Mouse (Mus musculus) natural killer cell, adult 2 months (primary cell): ENCODE data around the gene Ipcef1.
"Not testable (repeated sequence)": the region's sequence is repeated elsewhere in the genome, so short reads cannot be mapped to it uniquely, and the experiment has no call there.

ENCODE experiments used
- DNase-seq, 2 experiments: peaks; one replicate each; pipeline ENCODE4 v3.0.0; 2022; ENCODE audit warnings: low spot score in 2 of 2

The Ipcef1 gene

DNA sequence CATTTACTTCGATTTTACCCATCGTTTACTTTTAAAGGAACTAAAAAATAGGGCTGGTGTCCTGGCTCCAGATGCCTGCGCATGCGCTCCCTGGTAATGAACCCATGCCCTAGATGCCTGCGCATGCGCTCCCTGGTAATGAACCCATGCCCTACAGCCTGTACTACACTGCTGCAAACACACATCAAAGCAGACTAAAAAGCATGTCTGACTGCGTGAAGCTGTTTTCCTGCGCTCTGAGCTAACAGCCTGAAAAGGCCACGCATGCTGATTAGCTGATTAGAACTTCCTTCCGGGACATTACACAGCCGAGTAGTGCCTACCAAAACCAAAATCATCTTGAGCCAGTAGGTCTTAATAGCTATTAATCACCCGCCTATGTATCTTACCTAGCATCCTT lies 16.7 kb downstream of the Ipcef1 start:
- DNase-seq: no peak

DNA sequence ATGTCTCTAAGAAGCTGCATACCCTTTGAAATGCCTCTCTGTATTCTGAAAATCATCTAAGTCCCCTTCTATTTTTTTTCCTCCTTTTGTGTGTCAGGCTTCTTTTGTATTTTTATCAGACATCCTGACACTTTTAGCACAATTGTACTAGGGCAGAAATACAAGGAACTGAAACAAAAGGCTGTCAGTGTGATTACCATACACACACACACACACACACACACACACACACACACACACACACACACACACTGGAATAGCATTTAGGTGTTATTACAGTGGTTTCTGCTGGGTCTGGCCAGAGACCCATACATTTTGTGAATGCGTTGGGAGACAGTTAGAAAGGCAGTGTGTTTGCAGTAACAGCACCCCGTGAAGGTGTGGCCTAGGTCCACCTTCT lies 18.8 kb downstream of the Ipcef1 start:
- no peak for DNase-seq

DNA sequence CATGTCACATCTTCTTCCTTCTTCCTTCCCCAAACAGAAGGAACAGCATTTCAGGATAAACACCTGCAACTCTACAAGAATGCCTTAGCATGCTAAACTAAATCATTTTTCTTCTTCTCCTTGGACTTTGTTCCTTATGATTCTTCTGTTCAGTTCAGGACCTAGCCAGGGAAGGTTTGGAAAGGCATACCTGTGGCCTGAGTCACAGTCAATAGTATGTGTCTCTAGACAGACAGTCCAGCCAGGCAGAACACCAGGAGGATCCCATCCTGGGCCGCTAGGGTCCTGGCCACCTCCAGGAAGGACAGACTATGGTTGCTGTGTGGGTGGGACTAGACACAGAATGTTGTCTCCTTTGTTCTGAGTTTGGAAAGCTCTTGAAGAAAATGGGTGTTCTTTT lies 27.2 kb downstream of the Ipcef1 start:
- DNase-seq: no peak

DNA sequence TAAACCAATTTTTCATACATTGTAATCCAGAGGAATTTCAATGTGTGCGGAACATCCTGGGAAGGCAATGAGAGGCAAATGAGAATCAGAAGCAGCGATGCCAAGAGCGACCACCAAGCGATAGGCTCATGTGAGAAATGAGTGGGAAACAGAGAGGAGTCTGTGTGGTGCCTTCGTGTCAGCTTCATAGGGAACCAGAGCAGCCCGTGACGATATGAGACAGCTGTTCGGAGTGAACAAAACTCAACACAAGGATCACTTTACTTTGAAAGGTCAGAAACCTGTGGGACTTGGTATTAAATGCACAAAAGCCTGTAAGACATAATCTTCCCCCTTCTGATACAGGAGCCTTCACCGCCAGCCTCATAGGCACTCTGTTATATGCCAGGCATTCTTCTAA lies 31.7 kb downstream of the Ipcef1 start:
- no peak for DNase-seq

DNA sequence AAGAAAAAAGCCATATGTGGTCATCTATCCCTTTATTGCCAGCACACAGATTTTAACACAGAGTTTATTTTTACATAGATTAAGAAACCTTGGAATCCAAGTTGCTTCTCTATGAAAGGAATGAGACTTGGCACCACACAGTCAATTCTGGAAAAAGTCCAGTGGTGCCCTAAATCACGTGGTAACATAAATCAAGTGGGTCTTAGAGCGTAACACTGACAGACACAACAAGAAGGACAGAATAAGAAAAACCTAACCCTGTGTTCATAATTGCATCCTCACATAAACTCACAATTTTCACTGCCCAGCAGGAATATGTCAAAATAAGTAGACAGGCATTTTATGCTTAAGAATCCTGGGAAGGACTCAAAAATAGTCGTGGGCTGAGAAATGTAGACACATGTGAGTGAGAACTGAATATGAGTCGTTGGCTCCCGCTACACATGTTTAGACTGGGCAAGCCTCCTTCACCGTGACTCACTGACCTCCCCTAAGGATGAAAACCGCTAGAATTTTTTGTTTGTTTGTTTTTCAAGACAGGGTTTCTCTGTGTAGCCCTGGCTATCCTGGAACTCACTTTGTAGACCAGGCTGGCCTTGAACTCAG lies 32.4 kb downstream of the Ipcef1 start:
- DNase-seq: no peak

DNA sequence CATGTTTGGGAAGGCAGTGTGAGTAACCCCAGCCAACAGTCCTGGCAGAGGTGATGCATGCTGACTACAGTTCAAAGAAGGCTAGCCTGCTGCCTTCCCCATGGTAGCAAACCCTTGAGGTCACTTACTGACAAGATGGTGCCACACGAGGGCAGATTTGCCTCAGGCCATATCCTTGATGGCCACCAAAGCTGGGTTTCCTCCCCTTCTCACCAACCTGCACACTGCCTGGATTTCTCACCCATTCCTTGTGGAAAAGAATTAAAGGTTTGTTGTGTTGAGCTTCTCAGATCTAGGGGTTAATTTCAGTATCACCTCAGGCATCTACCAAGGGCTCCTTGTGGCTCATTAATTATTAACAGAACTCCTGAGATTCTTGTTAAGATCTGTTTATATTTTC lies 37.1 kb downstream of the Ipcef1 start:
- DNase-seq: no peak

DNA sequence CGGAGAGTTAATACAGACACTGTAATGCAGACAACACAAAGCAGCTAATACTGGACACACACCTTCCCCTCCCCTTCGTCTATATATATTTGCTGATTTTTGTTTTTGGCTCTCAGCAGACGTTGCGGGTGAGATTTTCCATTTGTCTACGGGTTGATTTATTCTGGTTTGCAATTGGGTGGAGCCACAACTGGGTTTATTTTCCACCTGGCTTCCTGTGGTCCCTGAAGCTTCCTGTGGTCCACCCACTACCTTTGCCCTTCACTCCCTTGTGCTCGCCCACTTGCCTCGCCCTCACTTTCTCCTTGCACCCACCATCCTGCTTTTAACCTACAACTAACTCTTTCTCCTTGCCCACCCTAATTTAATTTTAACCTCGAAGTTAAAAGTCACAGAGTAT lies 41.7 kb downstream of the Ipcef1 start:
- DNase-seq: peak; percentile 2 to 9

DNA sequence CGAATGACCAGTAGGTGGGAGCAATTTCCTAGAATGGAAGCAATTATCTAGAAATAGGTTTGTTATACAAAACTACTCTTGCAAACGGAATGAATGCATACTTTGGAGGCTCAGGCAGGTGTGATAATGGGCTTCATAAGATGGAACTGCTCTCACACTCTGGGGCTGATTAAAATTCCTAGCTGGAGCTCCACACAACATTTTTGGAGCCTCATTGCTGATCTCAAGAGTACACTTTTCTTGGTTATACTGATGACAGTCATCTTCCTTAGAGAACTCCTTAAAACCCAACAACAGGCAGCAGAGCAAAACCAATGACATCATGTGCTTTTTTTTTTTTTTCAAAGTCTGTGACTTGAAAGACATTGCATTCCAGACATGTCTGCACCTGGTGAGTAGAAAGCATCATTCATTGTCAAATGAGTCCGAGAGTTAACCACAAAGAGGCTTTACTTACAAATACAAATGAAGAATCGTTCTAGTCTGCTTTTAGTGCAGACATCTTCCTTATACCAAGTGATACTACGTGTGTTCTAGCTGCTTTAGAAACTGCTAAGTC lies 47.2 kb downstream of the Ipcef1 start:
- DNase-seq: no peak

DNA sequence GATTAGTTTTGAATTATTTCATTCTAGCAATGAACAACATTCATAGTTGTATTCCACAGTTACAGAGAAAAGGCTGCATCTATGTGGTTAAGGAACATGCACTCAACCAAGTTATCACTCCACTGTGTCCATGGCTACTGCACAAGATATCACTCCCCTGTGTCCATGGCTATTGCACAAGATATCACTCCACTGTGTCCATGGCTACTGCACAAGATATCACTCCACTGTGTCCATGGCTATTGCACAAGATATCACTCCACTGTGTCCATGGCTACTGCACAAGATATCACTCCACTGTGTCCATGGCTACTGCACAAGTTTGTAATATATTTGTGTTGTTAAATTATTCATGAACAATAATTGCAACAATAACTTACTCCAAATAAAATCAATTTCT lies 48.4 kb downstream of the Ipcef1 start:
- DNase-seq: not testable (repeated sequence)

DNA sequence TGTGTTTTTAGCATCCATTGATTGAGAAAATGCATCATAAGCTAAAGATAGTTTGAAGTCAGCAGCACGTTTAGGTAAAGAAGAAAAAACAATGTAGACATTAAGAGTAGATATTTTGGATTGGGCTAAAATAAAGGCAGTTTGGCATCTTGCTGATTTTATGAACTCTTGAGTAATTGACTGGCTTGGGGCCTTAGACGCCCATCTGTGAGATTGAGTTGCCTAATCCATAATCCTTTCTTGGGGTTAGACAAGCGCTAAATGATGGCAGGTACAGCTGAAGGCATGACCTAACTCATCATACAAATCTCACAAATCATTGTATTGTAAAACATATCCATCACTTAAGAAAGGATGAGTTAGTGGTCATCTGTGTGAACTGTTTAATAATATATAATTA lies 52.9 kb downstream of the Ipcef1 start:
- no peak for DNase-seq

DNA sequence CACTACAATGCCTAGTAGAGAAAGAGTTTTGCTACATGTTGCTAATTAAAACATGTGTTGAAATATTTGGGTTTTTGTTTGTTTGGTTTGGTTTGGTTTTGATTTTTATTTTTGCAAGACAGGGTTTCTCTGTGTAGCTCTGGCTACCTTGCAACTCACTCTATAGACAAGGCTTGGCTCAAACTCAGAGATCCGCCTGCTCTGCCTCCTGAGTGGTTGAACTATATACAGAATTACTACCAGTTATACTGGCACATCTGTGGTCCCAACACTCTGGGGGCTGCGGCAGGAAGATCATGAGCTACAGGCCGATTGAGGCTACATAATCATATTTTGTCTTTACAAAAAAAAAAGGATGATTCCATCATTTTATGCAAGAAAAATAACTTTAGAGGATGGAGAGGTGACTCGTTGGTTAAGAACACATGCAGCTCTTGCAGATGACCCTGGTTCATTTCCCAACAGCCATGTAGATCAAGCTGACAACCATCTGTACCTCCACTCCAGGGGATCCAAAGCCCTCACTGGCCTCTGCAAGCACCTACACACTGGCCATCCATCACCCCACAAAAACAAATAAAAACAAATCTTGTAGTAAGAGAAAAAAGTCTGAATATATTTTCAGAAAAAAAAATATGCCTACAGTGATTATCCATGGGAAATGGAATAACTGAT lies 53.6 kb downstream of the Ipcef1 start:
- no peak for DNase-seq

DNA sequence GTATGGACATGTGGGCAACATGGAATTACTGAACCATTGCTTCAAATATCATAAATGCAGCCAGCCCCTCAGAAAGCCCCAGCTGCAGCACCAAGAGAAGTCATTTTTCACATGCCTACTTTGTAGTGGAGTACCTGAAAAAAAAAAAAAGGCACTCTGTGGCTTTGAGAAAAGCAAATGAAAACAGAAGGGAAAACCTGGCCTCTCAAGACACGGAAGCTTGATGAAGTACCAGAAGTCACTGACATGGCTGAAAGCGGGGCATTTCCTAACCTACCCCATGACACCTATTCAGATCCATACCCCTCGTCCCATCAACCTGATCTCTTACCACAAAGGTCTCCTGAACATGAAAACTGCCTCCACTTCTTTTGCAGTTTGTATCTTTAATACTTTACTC lies 55.4 kb downstream of the Ipcef1 start:
- no peak for DNase-seq

DNA sequence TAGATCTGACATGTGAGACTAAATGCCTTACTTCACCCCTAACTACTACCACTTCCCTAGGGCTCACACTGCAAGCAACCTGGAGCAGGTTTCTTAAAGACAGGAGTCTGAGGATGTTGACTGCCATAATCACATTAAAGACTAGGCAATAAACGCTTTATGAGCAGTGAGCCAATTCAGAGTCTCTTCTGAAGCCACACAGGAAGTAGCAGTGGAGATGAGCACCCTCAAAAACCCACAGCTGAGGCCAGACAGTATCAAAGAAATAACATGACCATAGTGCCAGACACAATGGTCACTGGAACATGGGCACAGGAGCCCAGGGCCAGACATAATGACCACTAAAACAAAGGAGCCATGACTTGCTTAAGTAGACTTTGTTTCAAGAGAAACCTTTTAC lies 63.7 kb downstream of the Ipcef1 start:
- DNase-seq: peak; percentile 70 to 83

DNA sequence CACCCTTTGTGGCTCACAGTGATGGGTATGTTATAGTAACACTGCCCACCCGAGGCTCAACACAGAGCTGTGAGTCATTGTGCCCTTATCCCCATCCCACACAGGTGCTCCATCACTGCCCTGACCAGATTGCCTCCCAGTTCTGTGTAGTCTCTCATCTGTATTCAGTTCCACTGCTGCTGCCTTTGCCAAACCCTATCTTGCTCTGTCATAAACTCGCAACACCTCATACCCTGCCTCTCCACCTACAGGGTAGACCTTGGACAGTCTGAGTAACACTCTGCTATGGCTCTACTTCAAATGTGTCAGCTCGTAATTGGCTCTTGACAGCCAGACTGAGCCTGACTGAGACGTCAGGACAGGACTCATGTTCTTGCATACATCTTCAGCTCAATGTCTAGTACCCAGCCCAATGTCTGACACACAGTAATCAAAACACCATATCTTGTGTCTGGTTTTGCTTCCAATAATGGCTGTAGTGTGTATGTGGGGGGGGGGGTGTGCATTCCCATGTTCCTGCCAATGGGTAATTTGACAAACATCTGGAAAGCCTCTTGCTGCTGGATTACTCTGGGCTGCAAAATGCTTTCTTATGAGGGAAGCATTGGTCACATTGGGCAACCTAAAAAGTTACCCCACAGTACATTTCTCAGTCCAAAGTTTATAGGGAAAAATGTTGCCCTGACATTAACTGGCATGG lies 64.7 kb downstream of the Ipcef1 start:
- DNase-seq: peak; percentile 35 to 53

DNA sequence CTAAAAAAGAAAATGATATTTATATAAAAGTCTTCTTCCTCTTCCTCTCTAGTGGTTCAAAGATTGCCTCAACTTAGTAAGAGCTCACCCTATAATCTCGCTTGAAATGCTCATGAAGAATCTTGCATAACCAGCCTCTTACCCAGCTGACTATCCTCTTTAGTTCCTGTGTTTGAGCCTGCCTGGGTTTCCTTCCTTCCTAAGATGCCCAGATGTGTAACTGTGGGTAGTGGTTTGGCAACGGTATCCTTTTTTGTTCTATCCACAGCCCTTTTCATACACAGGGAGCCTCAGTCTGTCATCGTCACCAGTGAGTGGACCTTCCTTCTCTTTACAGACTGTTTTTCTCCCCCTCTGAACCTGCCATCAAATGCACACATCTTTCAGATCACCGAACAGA lies 66.0 kb downstream of the Ipcef1 start:
- DNase-seq: no peak

DNA sequence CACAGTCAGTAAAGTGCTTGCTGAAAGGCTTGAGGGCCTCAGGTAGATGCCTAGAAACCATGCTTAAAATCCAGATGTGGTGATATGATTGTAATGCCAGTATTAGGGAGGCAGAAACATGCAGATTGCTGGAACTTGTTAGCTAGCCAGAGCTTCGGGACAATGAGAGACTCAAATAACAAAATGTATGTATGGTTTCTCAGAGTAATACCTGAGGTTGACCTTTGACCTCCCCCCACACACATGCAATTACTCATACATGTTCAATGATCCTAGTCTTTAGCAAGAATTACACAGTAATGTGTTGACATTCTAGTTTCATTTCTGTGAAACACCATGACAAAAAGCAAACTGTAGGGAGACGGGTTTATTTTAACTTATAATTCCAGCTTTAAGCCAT lies 68.8 kb downstream of the Ipcef1 start:
- no peak for DNase-seq

DNA sequence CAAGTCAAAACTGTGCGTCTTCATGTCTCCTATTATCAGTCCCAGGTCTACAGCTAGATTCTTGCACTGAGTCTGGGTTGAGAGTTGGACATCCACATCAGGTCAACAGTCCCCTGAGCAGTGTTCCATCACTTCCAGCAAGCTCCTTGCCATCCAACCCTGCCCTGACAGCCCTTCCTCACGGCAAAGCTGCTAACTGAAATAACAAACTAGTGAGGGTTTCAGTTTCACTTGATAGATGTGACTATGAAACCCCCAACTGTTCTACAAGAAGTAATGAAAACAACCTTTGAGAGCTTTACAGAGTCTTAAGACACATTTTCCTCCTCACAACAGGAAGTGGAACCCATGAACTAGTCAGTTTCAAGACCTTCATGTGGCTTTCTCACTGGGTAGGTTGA lies 69.5 kb downstream of the Ipcef1 start:
- peak; percentile 66 to 71 for DNase-seq

DNA sequence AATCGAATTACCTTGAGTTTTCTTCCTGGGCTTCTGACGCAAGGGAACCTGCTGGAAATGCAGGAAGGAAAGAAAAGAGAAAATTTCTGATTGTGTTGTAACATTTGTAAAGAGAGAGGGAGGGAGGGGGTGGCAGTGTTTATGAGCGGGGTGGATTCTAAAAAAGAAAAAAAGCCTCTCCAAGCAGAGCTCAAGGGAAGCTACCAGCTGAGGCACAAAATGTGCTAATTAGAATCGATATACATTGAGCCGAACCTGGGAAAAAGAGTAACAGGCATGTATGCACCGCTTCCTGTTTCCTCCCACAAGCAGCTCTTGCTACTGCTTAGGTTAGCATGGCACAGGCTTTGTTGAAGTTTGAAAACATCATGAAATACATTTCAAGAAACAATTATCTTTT lies 72.0 kb downstream of the Ipcef1 start:
- DNase-seq: no peak

DNA sequence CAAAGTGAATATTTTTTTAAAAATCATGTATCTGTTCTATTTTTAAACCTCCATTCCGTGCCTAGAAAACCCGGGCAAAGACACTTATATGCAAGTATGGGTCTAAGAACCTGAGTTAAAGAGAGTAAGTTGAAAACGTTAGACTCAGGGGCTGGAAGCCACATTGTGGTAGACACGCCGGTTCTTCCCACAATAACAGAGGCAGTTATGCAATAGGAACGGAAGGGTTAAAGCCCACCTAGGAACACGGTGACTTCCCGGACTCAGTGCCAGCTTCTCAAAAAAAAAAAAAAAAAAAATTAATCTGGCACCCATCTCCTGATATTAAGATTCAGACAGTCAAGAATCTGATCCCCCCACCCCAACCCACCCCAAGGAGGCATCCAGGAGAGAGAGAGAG lies 72.5 kb downstream of the Ipcef1 start:
- no peak for DNase-seq

DNA sequence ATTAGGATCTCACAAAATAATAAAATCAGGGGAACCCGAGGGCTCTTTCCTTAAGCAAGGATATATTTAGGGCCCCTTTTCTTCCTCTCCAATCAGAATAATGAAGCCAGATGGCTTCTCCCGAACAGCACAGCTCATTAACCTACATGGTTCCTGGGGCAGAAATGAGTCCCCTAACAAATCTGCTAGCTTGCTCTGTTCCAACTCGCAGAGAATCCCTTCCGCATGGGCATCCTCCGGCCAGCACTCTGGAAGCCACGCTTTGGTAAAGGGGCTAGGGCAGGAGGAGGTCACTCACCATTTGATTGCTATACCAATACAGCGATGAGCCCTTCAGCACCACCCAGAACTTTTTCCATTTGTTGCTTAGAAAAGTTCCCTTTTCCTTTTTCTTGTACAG lies 73.1 kb downstream of the Ipcef1 start:
- DNase-seq: no peak

DNA sequence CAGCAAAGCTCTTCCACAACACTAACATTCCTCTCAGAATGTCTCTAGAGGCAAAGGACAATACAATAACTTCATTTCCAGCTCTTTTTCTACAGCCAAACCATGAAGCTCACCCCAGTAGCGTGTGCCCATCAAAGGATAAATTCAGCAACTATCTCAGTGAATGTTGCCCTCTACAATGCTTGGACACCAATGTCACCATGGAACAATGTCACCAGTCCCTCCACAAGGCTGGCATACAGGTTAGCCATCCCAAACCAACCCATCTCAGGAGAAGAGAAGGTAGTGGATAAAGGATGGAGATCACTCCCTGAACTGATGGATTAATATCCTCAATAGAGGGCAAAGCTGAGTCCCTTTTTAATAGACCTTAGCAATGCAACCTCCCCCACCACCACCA lies 73.5 kb downstream of the Ipcef1 start:
- DNase-seq: no peak

DNA sequence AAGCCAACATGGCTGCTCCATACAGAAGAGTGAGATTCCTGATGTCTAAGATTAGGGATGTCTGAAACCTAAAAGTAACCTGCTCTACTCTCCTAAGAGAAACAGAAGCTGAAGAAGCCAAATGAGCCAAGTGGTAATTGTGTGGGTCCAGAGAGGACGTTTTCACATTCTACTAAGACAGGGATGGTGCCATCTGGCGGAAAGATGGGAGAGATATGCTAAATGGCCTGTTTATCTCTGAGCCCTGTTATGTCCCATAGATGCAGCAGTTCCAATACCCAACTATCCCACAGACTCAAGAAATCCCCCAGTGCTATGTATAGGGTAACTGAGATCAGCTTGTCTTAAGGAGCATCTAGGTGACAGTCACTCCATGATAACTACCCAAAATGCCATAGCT lies 74.4 kb downstream of the Ipcef1 start:
- no peak for DNase-seq

DNA sequence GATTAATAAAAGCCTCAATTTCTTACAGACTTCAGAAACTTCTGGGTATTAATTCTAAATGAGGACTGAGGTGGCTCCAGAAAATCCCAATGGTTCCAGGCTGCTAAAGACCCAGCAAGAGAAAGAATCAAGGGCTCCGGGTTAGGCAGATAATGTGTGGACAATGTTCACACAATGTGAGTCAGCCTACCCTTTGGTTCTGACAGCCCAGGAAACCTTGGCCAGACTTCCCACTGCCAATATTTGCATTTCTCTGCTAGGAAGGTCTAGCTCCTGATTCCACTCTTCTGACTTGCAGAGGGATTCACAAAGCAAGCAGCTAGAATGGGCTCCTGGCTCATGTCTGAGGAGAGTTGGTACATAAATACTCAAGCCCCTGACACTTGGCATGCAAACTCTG lies 83.9 kb downstream of the Ipcef1 start:
- no peak for DNase-seq
